Comparison of ENCODE assay signal across 8 mouse cellular contexts in the genomic region with DNA sequence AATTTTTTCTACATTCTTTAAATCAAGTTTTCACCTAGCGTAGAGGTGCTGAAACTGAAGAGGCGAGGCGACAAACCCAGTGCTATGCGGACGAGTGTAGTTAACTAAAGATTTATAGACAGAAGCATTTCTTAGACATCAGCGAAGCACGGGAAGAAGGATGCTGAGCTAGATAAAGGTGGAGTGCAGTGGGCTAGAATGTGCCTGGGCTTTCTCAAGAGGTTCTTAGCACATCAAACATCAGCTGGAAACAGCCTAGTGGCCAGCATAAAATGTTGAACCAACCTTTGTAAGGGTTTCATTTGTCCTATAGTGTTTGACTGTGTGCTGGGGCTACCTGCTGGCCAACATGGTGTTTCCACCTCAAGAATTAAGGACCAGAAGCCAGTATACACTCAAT. TPM values are rescaled to one million over a fixed set of nuclear protein-coding genes. Genes with fewer than 3 reads are reported as not detected.
DNase-seq lines count a peak whose midpoint lies in the region; ATAC-seq lines count a peak whose summit lies in the region.

Gene Zfp57, plus strand, starts transcription at position 301 of the 400 bp plus-strand sequence.

- ATAC-seq in lung, embryonic 15.5 days (ENCODE audit: borderline replicate concordance, extremely low read depth, low FRiP score, low TSS enrichment) = no peak
- ATAC-seq in intestine, embryonic 16.5 days = no peak
- no peak for ATAC-seq in neural tube, embryonic 15.5 days (ENCODE audit: low FRiP score)

- H3K4me3 ChIP-seq in heart, embryonic 10.5 days = peak within 1 kb of the TSS; percentile 84
- peak within 1 kb of the TSS; percentile 73 for H3K4me3 ChIP-seq in lung, embryonic 15.5 days
- no peak within 1 kb of the TSS for H3K4me3 ChIP-seq in intestine, embryonic 16.5 days (ENCODE audit: low read length)
- peak within 1 kb of the TSS; percentile 89 for H3K4me3 ChIP-seq in neural tube, embryonic 15.5 days (replicated peaks)

- peaks cover 3% of the 10 kb centered on the region for H3K4me1 ChIP-seq in heart, embryonic 10.5 days
- peaks cover 14% of the 10 kb centered on the region for H3K4me1 ChIP-seq in lung, embryonic 15.5 days
- no peaks in the 10 kb centered on the region for H3K4me1 ChIP-seq in intestine, embryonic 16.5 days (ENCODE audit: control insufficient read depth, insufficient read depth, low read length)
- peaks cover 18% of the 10 kb centered on the region for H3K4me1 ChIP-seq in neural tube, embryonic 15.5 days

- H3K27me3 ChIP-seq in heart, embryonic 10.5 days (ENCODE audit: insufficient read depth, poor library complexity, severe bottlenecking) = no peaks in the 10 kb centered on the region
- no peaks in the 10 kb centered on the region for H3K27me3 ChIP-seq in lung, embryonic 15.5 days
- H3K27me3 ChIP-seq in intestine, embryonic 16.5 days (replicated peaks; ENCODE audit: control insufficient read depth, insufficient read depth, low read length) = no peaks in the 10 kb centered on the region
- H3K27me3 ChIP-seq in neural tube, embryonic 15.5 days (replicated peaks) = no peaks in the 10 kb centered on the region

- peak within 1 kb of the TSS; percentile 96 for H3K27ac ChIP-seq in heart, embryonic 10.5 days
- H3K27ac ChIP-seq in lung, embryonic 15.5 days = 0 out of 2 replicates have a peak within 1 kb of the TSS, but pooled peaks have one; percentile 41
- no peak within 1 kb of the TSS for H3K27ac ChIP-seq in intestine, embryonic 16.5 days (ENCODE audit: low read length)
- H3K27ac ChIP-seq in neural tube, embryonic 15.5 days (replicated peaks) = peak within 1 kb of the TSS; percentile 96; the same call in 1 of the 2 replicates

- peaks cover 14% of the 10 kb centered on the region for H3K36me3 ChIP-seq in heart, embryonic 10.5 days
- peaks cover 4% of the 10 kb centered on the region for H3K36me3 ChIP-seq in lung, embryonic 15.5 days
- no peaks in the 10 kb centered on the region for H3K36me3 ChIP-seq in intestine, embryonic 16.5 days (ENCODE audit: control insufficient read depth, insufficient read depth, low read length)
- H3K36me3 ChIP-seq in neural tube, embryonic 15.5 days = peaks cover 14% of the 10 kb centered on the region

- no peak within 1 kb of the TSS for H3K9ac ChIP-seq in lung, embryonic 15.5 days
- no peak within 1 kb of the TSS for H3K9ac ChIP-seq in intestine, embryonic 16.5 days (ENCODE audit: low read depth, low read length)
- no peak within 1 kb of the TSS for H3K9ac ChIP-seq in neural tube, embryonic 15.5 days (replicated peaks)

- 89% methylated on average over 7 of the region's 7 CpGs for WGBS in heart, embryonic 10.5 days
- WGBS in lung, embryonic 15.5 days = 90% methylated on average over 7 of the region's 7 CpGs
- WGBS in intestine, embryonic 16.5 days = 88% methylated on average over 7 of the region's 7 CpGs
- 94% methylated on average over 7 of the region's 7 CpGs for WGBS in neural tube, embryonic 15.5 days

- H3K4me2 ChIP-seq in lung, embryonic 15.5 days = peak within 1 kb of the TSS; percentile 85
- H3K4me2 ChIP-seq in intestine, embryonic 16.5 days (ENCODE audit: low read depth, low read length) = 0 out of 2 replicates have a peak within 1 kb of the TSS, but pooled peaks have one; percentile 94
- H3K4me2 ChIP-seq in neural tube, embryonic 15.5 days = peak within 1 kb of the TSS; percentile 70

- H3K9me3 ChIP-seq in heart, embryonic 10.5 days = no peaks in the 10 kb centered on the region
- H3K9me3 ChIP-seq in lung, embryonic 15.5 days = no peaks in the 10 kb centered on the region
- H3K9me3 ChIP-seq in intestine, embryonic 16.5 days (ENCODE audit: control insufficient read depth, low read length) = no peaks in the 10 kb centered on the region
- no peaks in the 10 kb centered on the region for H3K9me3 ChIP-seq in neural tube, embryonic 15.5 days (replicated peaks)

- DNase-seq in heart, embryonic 10.5 days (ENCODE audit: low spot score) = no peak
- no peak for DNase-seq in heart, adult 18-20 months
- DNase-seq in lung, postnatal 4 days = no peak
- DNase-seq in cerebellum, adult 9-10 months = no peak
- DNase-seq in embryo, embryonic 9.5 days (ENCODE audit: extremely low spot score) = no peak

RNA-seq across cellular contexts. Expression of gene Zfp57, which starts in this region (rescaled TPM):
- polyA plus RNA-seq in heart, embryonic 10.5 days (2016; fragmentation: Nextera tagmentation; extraction: Ambion mirVana) = 65.9 and 84.5 TPM in 2 replicates
- 1 to 10 TPM; 1.7 to 2.0 TPM for total RNA-seq in heart, adult 18-20 months (2021)
- 77.9 and 79.8 TPM in 2 replicates for polyA plus RNA-seq in lung, embryonic 15.5 days (2015; fragmentation: Nextera tagmentation; extraction: Ambion mirVana)
- 41.3 and 43.2 TPM in 2 replicates for polyA plus RNA-seq in intestine, embryonic 16.5 days (2015; fragmentation: Nextera tagmentation; extraction: Ambion mirVana)
- 200 and 252 TPM in 2 replicates for polyA plus RNA-seq in neural tube, embryonic 15.5 days (2015; fragmentation: Nextera tagmentation; extraction: Ambion mirVana)
